Mouse (Mus musculus) kidney, adult 2 months (tissue): Measurements from ENCODE around the gene Setd2.

Experiments
- CTCF ChIP-seq: fragments of 200-500 bp; conservative IDR thresholded peaks from 2 replicates; pipeline ENCODE4 v1.5.1; 2011; ENCODE audit warnings: low read depth, mild to moderate bottlenecking, control low read depth, low read length, moderate library complexity, mixed read lengths; ENCODE audit not compliant: insufficient read depth, insufficient read length
- POLR2A ChIP-seq: fragments of 200-500 bp; IDR thresholded peaks from one replicate; pipeline ENCODE4 v1.6.1; 2011; ENCODE audit warnings: low read depth, low read length, control low read depth

- no peak for TF ChIP-seq POLR2A
- TF ChIP-seq CTCF: no peak
Measured at GRCm38 (mm10) chr9:110645219-110645618, 112.8 kb downstream of the Setd2 start.
